Mouse (Mus musculus): Measurements from ENCODE around the gene Lce1a2. TPM values are rescaled to one million over a fixed set of nuclear protein-coding genes. Genes with fewer than 3 reads are reported as not detected.
"Not testable (repeated sequence)": the region's sequence is repeated elsewhere in the genome, so short reads cannot be mapped to it uniquely, and the experiment has no call there.

Lce1a2 gene
- polyA plus RNA-seq (2016; fragmentation: Nextera tagmentation; extraction: Ambion mirVana): not detected in 2 replicates

- H3K4me1 ChIP-seq: no peaks in the 10 kb centered on the region
- no peak within 1 kb of the TSS for H3K4me3 ChIP-seq
- no peaks in the 10 kb centered on the region for H3K9me3 ChIP-seq
- H3K27me3 ChIP-seq (ENCODE audit: poor library complexity, severe bottlenecking): no peaks in the 10 kb centered on the region
- H3K36me3 ChIP-seq (replicated peaks): no peaks in the 10 kb centered on the region
- no peak for DNase-seq (ENCODE audit: extremely low spot score, low spot score)
- no peak within 1 kb of the TSS for H3K27ac ChIP-seq
Measured at GRCm38 (mm10) chr3:92670215-92670614, at the start of gene Lce1a2. Gene Lce1a2, minus strand, starts transcription at chr3:92670315.

DNA sequence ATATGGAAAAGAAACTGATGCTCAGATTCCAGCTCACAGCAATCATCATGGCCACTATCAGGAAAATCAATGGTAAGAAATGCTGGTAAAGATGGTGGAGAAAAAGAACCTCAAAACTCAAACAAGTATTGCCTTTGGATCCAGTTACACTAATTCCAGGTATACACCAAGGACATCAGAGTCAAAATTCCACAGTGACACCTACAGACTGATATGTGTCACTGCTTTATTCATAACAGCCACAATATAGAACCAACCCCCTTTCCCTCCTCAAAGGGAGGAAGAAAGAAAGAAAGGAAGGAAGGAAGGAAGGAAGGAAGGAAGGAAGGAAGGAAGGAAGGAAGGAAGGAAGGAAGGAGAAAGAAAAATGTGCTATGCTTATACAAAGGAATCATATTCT, 45.0 kb upstream of the Lce1a2 start:
- H3K27ac ChIP-seq: no peak overlapping the region
- H3K27me3 ChIP-seq (ENCODE audit: poor library complexity, severe bottlenecking): no peaks in the 10 kb centered on the region
- no peaks in the 10 kb centered on the region for H3K36me3 ChIP-seq (replicated peaks)
- H3K4me3 ChIP-seq: no peak overlapping the region
- no peaks in the 10 kb centered on the region for H3K9me3 ChIP-seq
- no peaks in the 10 kb centered on the region for H3K4me1 ChIP-seq
- no peak for DNase-seq (ENCODE audit: extremely low spot score, low spot score)

- H3K27ac ChIP-seq: no peak within 1 kb of the TSS
- no peak for DNase-seq (ENCODE audit: extremely low spot score, low spot score)
- no peaks in the 10 kb centered on the region for H3K36me3 ChIP-seq (replicated peaks)
- no peaks in the 10 kb centered on the region for H3K9me3 ChIP-seq
- no peaks in the 10 kb centered on the region for H3K4me1 ChIP-seq
- no peaks in the 10 kb centered on the region for H3K27me3 ChIP-seq (ENCODE audit: poor library complexity, severe bottlenecking)
- 87% methylated on average over 2 of the region's 2 CpGs for WGBS
- no peak within 1 kb of the TSS for H3K4me3 ChIP-seq
Measured at GRCm38 (mm10) chr3:92708974-92709373, 38.9 kb upstream of the Lce1a2 start, which contains the start of gene Lce1e. Gene Lce1e, minus strand, starts transcription at chr3:92709074.

DNA sequence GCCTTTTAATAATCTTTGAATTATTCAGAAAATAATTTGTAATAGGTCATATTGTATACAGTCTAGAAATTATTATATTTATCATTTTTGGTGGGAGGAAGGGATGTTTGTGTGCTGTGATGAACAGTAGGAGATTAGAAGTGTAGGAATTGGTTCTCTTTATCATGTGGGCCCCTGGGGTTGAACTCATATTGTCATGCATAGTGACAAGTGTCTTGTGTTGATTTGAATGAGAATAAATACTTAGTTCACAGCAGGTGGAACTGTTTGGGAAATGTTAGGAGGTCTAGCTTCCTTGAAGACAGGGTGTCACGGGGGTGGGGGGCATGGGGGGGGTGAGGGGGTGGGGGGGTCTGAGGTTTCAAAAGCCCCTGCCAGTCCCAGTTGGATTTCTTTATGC, 24.5 kb upstream of the Lce1a2 start:
- H3K36me3 ChIP-seq (replicated peaks): no peaks in the 10 kb centered on the region
- DNase-seq (ENCODE audit: extremely low spot score, low spot score): no peak
- no peak overlapping the region for H3K27ac ChIP-seq
- H3K4me1 ChIP-seq: no peaks in the 10 kb centered on the region
- H3K4me3 ChIP-seq: no peak overlapping the region
- no peaks in the 10 kb centered on the region for H3K9me3 ChIP-seq
- 45% methylated on average over 1 of the region's 1 CpGs for WGBS
- no peaks in the 10 kb centered on the region for H3K27me3 ChIP-seq (ENCODE audit: poor library complexity, severe bottlenecking)

- Histone ChIP-seq H3K27me3 (ENCODE audit: poor library complexity, severe bottlenecking) (no peaks in the 10 kb centered on the region), H3K36me3 (replicated peaks) (no peaks in the 10 kb centered on the region), H3K4me1 (no peaks in the 10 kb centered on the region), H3K9me3 (no peaks in the 10 kb centered on the region), H3K4me3 (no peak overlapping the region), H3K27ac (no peak overlapping the region)
- no peak for DNase-seq (ENCODE audit: extremely low spot score, low spot score)
Measured at GRCm38 (mm10) chr3:92691688-92692087, 21.6 kb upstream of the Lce1a2 start.

DNA sequence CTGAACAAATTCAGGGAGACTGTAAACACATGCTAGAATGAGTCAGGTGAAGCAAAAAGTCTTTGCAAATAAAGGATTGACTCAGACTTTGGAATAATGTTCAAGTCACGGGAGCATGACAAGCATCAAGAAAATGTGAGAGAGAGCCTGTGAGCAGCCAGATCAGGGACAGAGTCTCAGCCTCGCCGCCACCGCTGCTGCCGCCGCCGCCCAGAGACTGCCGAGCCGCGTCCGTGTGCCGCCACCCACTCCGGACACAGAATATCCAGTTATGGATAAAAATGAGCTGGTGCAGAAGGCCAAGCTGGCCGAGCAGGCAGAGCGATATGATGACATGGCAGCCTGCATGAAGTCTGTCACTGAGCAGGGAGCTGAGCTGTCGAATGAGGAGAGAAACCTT, 19.0 kb upstream of the Lce1a2 start:
- H3K4me3 ChIP-seq; DNase-seq (ENCODE audit: extremely low spot score, low spot score); H3K4me1 ChIP-seq; H3K36me3 ChIP-seq (replicated peaks); H3K9me3 ChIP-seq; H3K27ac ChIP-seq; H3K27me3 ChIP-seq (ENCODE audit: poor library complexity, severe bottlenecking): not testable (repeated sequence)
- WGBS: 86% methylated on average over 16 of the region's 16 CpGs

GRCm38 (mm10) chr3:92687110-92687509, 17.0 kb upstream of the Lce1a2 start, which contains the start of gene Lce1d:
Gene Lce1d, minus strand, starts transcription at chr3:92687210.
- Histone ChIP-seq H3K36me3 (replicated peaks) (no peaks in the 10 kb centered on the region), H3K27ac (no peak within 1 kb of the TSS), H3K4me3 (no peak within 1 kb of the TSS), H3K4me1 (no peaks in the 10 kb centered on the region), H3K9me3 (no peaks in the 10 kb centered on the region), H3K27me3 (ENCODE audit: poor library complexity, severe bottlenecking) (no peaks in the 10 kb centered on the region)
- DNase-seq (ENCODE audit: extremely low spot score, low spot score): no peak
- WGBS: 62% methylated on average over 2 of the region's 2 CpGs

- WGBS: 90% methylated on average over 4 of the region's 4 CpGs
- no peaks in the 10 kb centered on the region for H3K27me3 ChIP-seq (ENCODE audit: poor library complexity, severe bottlenecking)
- no peak within 1 kb of the TSS for H3K4me3 ChIP-seq
- no peaks in the 10 kb centered on the region for H3K4me1 ChIP-seq
- no peaks in the 10 kb centered on the region for H3K9me3 ChIP-seq
- DNase-seq (ENCODE audit: extremely low spot score, low spot score): no peak
- H3K27ac ChIP-seq: no peak within 1 kb of the TSS
- no peaks in the 10 kb centered on the region for H3K36me3 ChIP-seq (replicated peaks)
Measured at GRCm38 (mm10) chr3:92678947-92679346, 8.8 kb upstream of the Lce1a2 start, which contains the start of gene Lce1c. Gene Lce1c, plus strand, starts transcription at chr3:92679247.

GRCm38 (mm10) chr3:92656826-92657225, 13.3 kb downstream of the Lce1a2 start, which contains the start of gene Lce1b:
Gene Lce1b, minus strand, starts transcription at chr3:92656926.
- no peaks in the 10 kb centered on the region for H3K4me1 ChIP-seq

DNA sequence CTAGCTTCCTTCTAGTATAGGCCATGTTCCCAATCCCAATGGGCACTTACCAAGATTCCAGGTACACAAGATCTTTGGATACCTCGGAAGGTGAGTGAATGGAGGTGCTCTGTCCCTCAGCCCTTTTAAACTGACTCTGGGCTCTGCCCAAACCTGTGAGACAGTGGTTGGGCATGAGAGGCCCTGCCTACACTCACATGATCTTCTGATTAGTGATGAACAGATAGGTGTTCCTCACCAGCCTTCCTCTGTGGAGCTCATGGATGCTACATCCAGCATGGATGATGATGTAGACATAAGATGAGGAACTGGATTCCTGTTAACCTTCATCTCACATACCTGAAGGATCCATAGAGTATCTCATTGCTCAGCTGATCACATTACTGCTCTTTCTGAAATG, 21.9 kb downstream of the Lce1a2 start, which contains the start of gene Lce1a1:
Lce1a1 (minus strand) TSS at position 101 of the 400 bp plus-strand sequence.
- DNase-seq (ENCODE audit: extremely low spot score, low spot score): no peak
- Histone ChIP-seq H3K36me3 (replicated peaks) (no peaks in the 10 kb centered on the region), H3K9me3 (no peaks in the 10 kb centered on the region), H3K4me3 (no peak within 1 kb of the TSS), H3K4me1 (no peaks in the 10 kb centered on the region), H3K27me3 (ENCODE audit: poor library complexity, severe bottlenecking) (no peaks in the 10 kb centered on the region), H3K27ac (no peak within 1 kb of the TSS)
- 95% methylated on average over 1 of the region's 1 CpGs for WGBS

More at GRCm38 (mm10) chr3:92656826-92657225, 13.3 kb downstream of the Lce1a2 start, which contains the start of gene Lce1b:
- Histone ChIP-seq H3K4me3 (no peak within 1 kb of the TSS), H3K27ac (no peak within 1 kb of the TSS), H3K36me3 (replicated peaks) (no peaks in the 10 kb centered on the region), H3K27me3 (ENCODE audit: poor library complexity, severe bottlenecking) (no peaks in the 10 kb centered on the region), H3K9me3 (no peaks in the 10 kb centered on the region)
- DNase-seq (ENCODE audit: extremely low spot score, low spot score): no peak

GRCm38 (mm10) chr3:92639854-92640253, 30.3 kb downstream of the Lce1a2 start:
- DNase-seq (ENCODE audit: extremely low spot score, low spot score): no peak
- Histone ChIP-seq H3K36me3 (replicated peaks) (no peaks in the 10 kb centered on the region), H3K9me3 (no peaks in the 10 kb centered on the region), H3K27me3 (ENCODE audit: poor library complexity, severe bottlenecking) (no peaks in the 10 kb centered on the region), H3K4me3 (no peak overlapping the region), H3K4me1 (no peaks in the 10 kb centered on the region; the same call in 1 of the 2 replicates), H3K27ac (no peak overlapping the region)
- WGBS: 93% methylated on average over 15 of the region's 15 CpGs

- Histone ChIP-seq H3K27ac (no peak overlapping the region), H3K4me1 (no peaks in the 10 kb centered on the region; the same call in 1 of the 2 replicates), H3K36me3 (replicated peaks) (no peaks in the 10 kb centered on the region), H3K27me3 (ENCODE audit: poor library complexity, severe bottlenecking) (no peaks in the 10 kb centered on the region), H3K9me3 (no peaks in the 10 kb centered on the region), H3K4me3 (no peak overlapping the region)
- no peak for DNase-seq (ENCODE audit: extremely low spot score, low spot score)
- 89% methylated on average over 3 of the region's 3 CpGs for WGBS
Measured at GRCm38 (mm10) chr3:92638653-92638991, 31.5 kb downstream of the Lce1a2 start.

DNA sequence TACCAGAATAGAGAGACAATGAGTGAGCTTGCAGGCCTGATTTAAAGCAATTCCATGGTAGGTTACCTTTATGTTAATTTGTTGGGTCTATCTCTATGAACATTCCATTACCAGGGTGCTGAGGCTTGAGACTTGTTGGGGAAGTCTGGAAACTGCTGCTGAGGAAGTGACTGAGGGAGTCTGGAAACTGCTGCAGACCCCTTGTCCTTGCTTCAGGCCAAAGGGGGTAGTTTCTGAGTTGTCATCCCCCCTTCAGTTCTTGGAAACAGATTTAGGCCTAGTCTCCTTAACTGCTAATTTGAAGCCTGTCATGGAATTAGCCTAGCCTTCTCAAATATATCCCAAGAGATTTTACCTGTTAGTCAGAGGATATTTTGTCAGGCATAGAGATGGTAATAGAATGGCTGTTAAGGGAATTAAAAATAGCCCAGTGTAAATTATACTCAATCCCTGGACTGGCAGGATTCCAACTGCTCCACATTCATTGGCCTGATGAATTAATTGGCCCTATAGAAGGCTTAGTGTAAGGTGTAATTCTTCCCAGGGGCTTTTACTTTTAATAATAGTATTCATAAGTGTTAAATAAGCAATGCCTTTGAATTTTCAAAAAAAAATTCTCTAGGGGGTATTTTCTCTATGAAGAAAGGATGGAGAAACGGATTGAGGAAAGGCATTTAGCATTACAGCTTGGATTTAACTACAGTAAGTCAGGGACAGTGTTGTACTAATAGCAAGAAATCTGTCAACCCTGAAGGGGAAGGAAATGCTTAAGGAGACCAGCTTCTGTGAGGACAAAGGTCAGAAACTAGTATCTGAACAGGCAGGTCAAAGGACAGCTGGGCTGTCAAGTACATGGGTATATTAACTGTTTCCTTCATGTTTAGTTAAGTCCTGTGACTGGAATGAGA, 32.1 kb downstream of the Lce1a2 start:
- Histone ChIP-seq H3K27me3 (ENCODE audit: poor library complexity, severe bottlenecking) (no peaks in the 10 kb centered on the region), H3K36me3 (replicated peaks) (no peaks in the 10 kb centered on the region), H3K4me1 (no peaks in the 10 kb centered on the region; the same call in 1 of the 2 replicates), H3K4me3 (no peak overlapping the region), H3K9me3 (no peaks in the 10 kb centered on the region), H3K27ac (no peak overlapping the region)
- 58% methylated on average over 1 of the region's 1 CpGs for WGBS
- DNase-seq (ENCODE audit: extremely low spot score, low spot score): no peak

Data from forebrain, embryonic 10.5 days (tissue).